Mouse (Mus musculus): ENCODE data around the gene Ccnd3. TPM values are rescaled to one million over a fixed set of nuclear protein-coding genes. Genes with fewer than 3 reads are reported as not detected.

Gene Ccnd3
- total RNA-seq, 2 experiments from 2014 or later, result 24.5 to 26.7 TPM

GRCm38 (mm10) chr17:47628851-47629676, 124.2 kb downstream of the Ccnd3 start:
- DNase-seq (ENCODE audit: extremely low spot score in 1 of 2, low spot score in 2 of 2), result peak; percentile 93 to 98
- intact Hi-C loops (cut with DNase I), result no loop called here

GRCm38 (mm10) chr17:47629717-47630677, 125.1 kb downstream of the Ccnd3 start:
- peak; percentile 47 to 74 for DNase-seq (ENCODE audit: extremely low spot score in 1 of 2, low spot score in 2 of 2)
- intact Hi-C loops (cut with DNase I), result loop anchor here (5.0 kb wide), 1 partner anchor 42 kb away; no protein-coding TSS in a partner anchor

GRCm38 (mm10) chr17:47630678-47631065, 125.8 kb downstream of the Ccnd3 start, which contains the start of gene Usp49:
Gene Usp49, plus strand, starts transcription at chr17:47630690.
- intact Hi-C loops (cut with DNase I), result loop anchor here (5.0 kb wide), 1 partner anchor 42 kb away; no protein-coding TSS in a partner anchor

GRCm38 (mm10) chr17:47632181-47632840, 127.5 kb downstream of the Ccnd3 start:
- intact Hi-C loops (cut with DNase I), result loop anchor here (5.0 kb wide), 1 partner anchor 40 kb away; no protein-coding TSS in a partner anchor

More at GRCm38 (mm10) chr17:47630678-47631065, 125.8 kb downstream of the Ccnd3 start, which contains the start of gene Usp49:
- no peak for DNase-seq (ENCODE audit: extremely low spot score in 1 of 2, low spot score in 2 of 2)

GRCm38 (mm10) chr17:47633999-47634770, 129.3 kb downstream of the Ccnd3 start:
- intact Hi-C loops (cut with DNase I), result loop anchor here (5.0 kb wide), 1 partner anchor 38 kb away; no protein-coding TSS in a partner anchor
- DNase-seq (ENCODE audit: extremely low spot score in 1 of 2, low spot score in 2 of 2), result no peak

More at GRCm38 (mm10) chr17:47632181-47632840, 127.5 kb downstream of the Ccnd3 start:
- no peak for DNase-seq (ENCODE audit: extremely low spot score in 1 of 2, low spot score in 2 of 2)

GRCm38 (mm10) chr17:47642992-47643391, 138.1 kb downstream of the Ccnd3 start:
- intact Hi-C loops (cut with DNase I), result no loop called here
- DNase-seq (ENCODE audit: extremely low spot score in 1 of 2, low spot score in 2 of 2), result no peak

GRCm38 (mm10) chr17:47646683-47647082, 141.8 kb downstream of the Ccnd3 start:
- peak; percentile 29 to 74 for DNase-seq (ENCODE audit: extremely low spot score in 1 of 2, low spot score in 2 of 2)
- intact Hi-C loops (cut with DNase I), result no loop called here

GRCm38 (mm10) chr17:47648966-47649365, 144.1 kb downstream of the Ccnd3 start:
- intact Hi-C loops (cut with DNase I), result no loop called here
- DNase-seq (ENCODE audit: extremely low spot score in 1 of 2, low spot score in 2 of 2), result no peak

Other genes starting within 250 kb of the Ccnd3 start
- gene Mrps10, start 136.2 kb upstream of the Ccnd3 start, total RNA-seq (2021), result 10 to 100 TPM; 28.8 to 29.6 TPM
- gene Guca1b, start 119.7 kb upstream of the Ccnd3 start, total RNA-seq (2021), result under 1 TPM; 0.69 to 0.81 TPM
- not detected for gene Guca1a, start 104.5 kb upstream of the Ccnd3 start, total RNA-seq (2021)
- gene AI661453, start 68.4 kb upstream of the Ccnd3 start, total RNA-seq (2021), result under 1 TPM; 0.30 to 0.61 TPM
- gene 1700001C19Rik, start 67.7 kb upstream of the Ccnd3 start, total RNA-seq (2021), result not detected
- 10 to 100 TPM; 13.8 to 14.3 TPM for gene Taf8, start 2.8 kb upstream of the Ccnd3 start, total RNA-seq (2021)
- 10 to 100 TPM; 25.2 to 25.3 TPM for gene Bysl, start 106.4 kb downstream of the Ccnd3 start, total RNA-seq (2021)
- 10 to 100 TPM; 21.4 to 23.5 TPM for gene Med20, start 106.5 kb downstream of the Ccnd3 start, total RNA-seq (2021)
- gene Gm20517, start 106.5 kb downstream of the Ccnd3 start, total RNA-seq (2021), result 1 to 10 TPM; 6.2 to 6.4 TPM
- 10 to 100 TPM; 14.8 to 15.1 TPM for gene Usp49, start 125.6 kb downstream of the Ccnd3 start, total RNA-seq (2021)
- gene Tomm6, start 183.3 kb downstream of the Ccnd3 start, total RNA-seq (2021), result 100 to 1,000 TPM; 209 to 222 TPM
- 10 to 100 TPM; 27.4 to 29.9 TPM for gene Frs3, start 184.0 kb downstream of the Ccnd3 start, total RNA-seq (2021)
- 1 to 10 TPM; 5.7 to 6.4 TPM for gene Gm21981, start 189.4 kb downstream of the Ccnd3 start, total RNA-seq (2021)
- gene Prickle4, start 189.7 kb downstream of the Ccnd3 start, total RNA-seq (2021), result 1 to 10 TPM; 2.3 to 4.5 TPM
- not detected for gene Pgc, start 221.8 kb downstream of the Ccnd3 start, total RNA-seq (2021)
- 1 to 10 TPM; 6.1 to 6.2 TPM for gene Tfeb, start 232.0 kb downstream of the Ccnd3 start, total RNA-seq (2021)

Measured in left cerebral cortex, postnatal 10 days (tissue).